Mouse (Mus musculus): ENCODE data around the gene Slco3a1. TPM values are rescaled to one million over a fixed set of nuclear protein-coding genes. Genes with fewer than 3 reads are reported as not detected.

Slco3a1 gene
- total RNA-seq, 2 experiments from 2014 or later = 57.4 to 63.1 TPM

GRCm38 (mm10) chr7:74375174-74375957 lies 179.2 kb downstream of the Slco3a1 start:
- intact Hi-C loops (cut with DNase I) = loop anchor here (5.0 kb wide), 1 partner anchor 177 kb away; the partner anchor contains the start of gene Slco3a1
- DNase-seq (ENCODE audit: extremely low spot score in 1 of 2, low spot score in 2 of 2) = no peak

- intact Hi-C loops (cut with DNase I) = no loop called here
- no peak for DNase-seq (ENCODE audit: extremely low spot score in 1 of 2, low spot score in 2 of 2)
These were observed 181.5 kb downstream of the Slco3a1 start for GRCm38 (mm10) chr7:74373056-74373455.

GRCm38 (mm10) chr7:74372141-74372582 lies 182.4 kb downstream of the Slco3a1 start:
- DNase-seq (ENCODE audit: extremely low spot score in 1 of 2, low spot score in 2 of 2) = no peak
- intact Hi-C loops (cut with DNase I) = no loop called here

GRCm38 (mm10) chr7:74371656-74372055 lies 182.9 kb downstream of the Slco3a1 start:
- intact Hi-C loops (cut with DNase I) = loop anchor here (2.0 kb wide), 1 partner anchor 739 kb away; no protein-coding TSS in a partner anchor
- DNase-seq (ENCODE audit: extremely low spot score in 1 of 2, low spot score in 2 of 2) = no peak

GRCm38 (mm10) chr7:74371208-74371607 lies 183.4 kb downstream of the Slco3a1 start:
- intact Hi-C loops (cut with DNase I) = loop anchor here (2.0 kb wide), 1 partner anchor 740 kb away; no protein-coding TSS in a partner anchor
- DNase-seq (ENCODE audit: extremely low spot score in 1 of 2, low spot score in 2 of 2) = peak; percentile 44 to 55

GRCm38 (mm10) chr7:74369657-74370056 lies 184.9 kb downstream of the Slco3a1 start:
- DNase-seq (ENCODE audit: extremely low spot score in 1 of 2, low spot score in 2 of 2) = no peak

GRCm38 (mm10) chr7:74368256-74368980 lies 186.2 kb downstream of the Slco3a1 start:
- DNase-seq (ENCODE audit: extremely low spot score in 1 of 2, low spot score in 2 of 2) = no peak
- intact Hi-C loops (cut with DNase I) = no loop called here

More at GRCm38 (mm10) chr7:74369657-74370056, 184.9 kb downstream of the Slco3a1 start:
- intact Hi-C loops (cut with DNase I) = loop anchor here (2.0 kb wide), 1 partner anchor 741 kb away; no protein-coding TSS in a partner anchor

- intact Hi-C loops (cut with DNase I) = no loop called here
- peak; percentile 48 to 67 for DNase-seq (ENCODE audit: extremely low spot score in 1 of 2, low spot score in 2 of 2)
These were observed 187.2 kb downstream of the Slco3a1 start for GRCm38 (mm10) chr7:74367350-74367749.

GRCm38 (mm10) chr7:74365623-74366022 lies 189.0 kb downstream of the Slco3a1 start:
- DNase-seq (ENCODE audit: extremely low spot score in 1 of 2, low spot score in 2 of 2) = no peak
- intact Hi-C loops (cut with DNase I) = no loop called here

- intact Hi-C loops (cut with DNase I) = no loop called here
- DNase-seq (ENCODE audit: extremely low spot score in 1 of 2, low spot score in 2 of 2) = no peak
These were observed 189.6 kb downstream of the Slco3a1 start for GRCm38 (mm10) chr7:74364956-74365355.

- intact Hi-C loops (cut with DNase I) = no loop called here
- DNase-seq (ENCODE audit: extremely low spot score in 1 of 2, low spot score in 2 of 2) = no peak
These were observed 191.1 kb downstream of the Slco3a1 start for GRCm38 (mm10) chr7:74363440-74363839.

- intact Hi-C loops (cut with DNase I) = no loop called here
- DNase-seq (ENCODE audit: extremely low spot score in 1 of 2, low spot score in 2 of 2) = no peak
These were observed 192.9 kb downstream of the Slco3a1 start for GRCm38 (mm10) chr7:74361677-74362076.

GRCm38 (mm10) chr7:74357027-74357426 lies 197.6 kb downstream of the Slco3a1 start:
- intact Hi-C loops (cut with DNase I) = loop anchor here (10.0 kb wide), 1 partner anchor 612 kb away; the partner anchor contains the start of gene Fam174b
- DNase-seq (ENCODE audit: extremely low spot score in 1 of 2, low spot score in 2 of 2) = no peak

GRCm38 (mm10) chr7:74354527-74355256 lies 199.9 kb downstream of the Slco3a1 start:
- intact Hi-C loops (cut with DNase I) = loop anchor here (2.0 to 10.0 kb wide), 3 partner anchors 327 to 700 kb away; partner anchors contain the start of gene Fam174b
- DNase-seq (ENCODE audit: extremely low spot score in 1 of 2, low spot score in 2 of 2) = peak in 1 of 2 experiments; percentile 66

- no peak for DNase-seq (ENCODE audit: extremely low spot score in 1 of 2, low spot score in 2 of 2)
- intact Hi-C loops (cut with DNase I) = loop anchor here (2.0 to 10.0 kb wide), 3 partner anchors 327 to 699 kb away; partner anchors contain the start of gene Fam174b
These were observed 200.7 kb downstream of the Slco3a1 start for GRCm38 (mm10) chr7:74353707-74354468.

GRCm38 (mm10) chr7:74353240-74353639 lies 201.3 kb downstream of the Slco3a1 start:
- DNase-seq (ENCODE audit: extremely low spot score in 1 of 2, low spot score in 2 of 2) = no peak
- intact Hi-C loops (cut with DNase I) = loop anchor here (5.0 to 10.0 kb wide), 2 partner anchors 326 to 608 kb away; partner anchors contain the start of gene Fam174b

GRCm38 (mm10) chr7:74348318-74348890 lies 206.2 kb downstream of the Slco3a1 start:
- DNase-seq (ENCODE audit: extremely low spot score in 1 of 2, low spot score in 2 of 2) = no peak
- intact Hi-C loops (cut with DNase I) = loop anchor here (5.0 kb wide), 1 partner anchor 336 kb away; the partner anchor contains the start of gene St8sia2
